Mouse (Mus musculus) cortical plate, adult 2 months (tissue): Measurements from ENCODE around the gene Vwa8.

Experiments
- CTCF ChIP-seq: fragments of 200-500 bp; IDR thresholded peaks from 2 replicates; pipeline ENCODE4 v1.5.1; 2011; ENCODE audit warnings: mild to moderate bottlenecking, control low read depth, low read length; ENCODE audit not compliant: insufficient read depth; ENCODE audit errors: extremely low read depth
- POLR2A ChIP-seq: fragments of 200-500 bp; IDR thresholded peaks from 2 replicates; pipeline ENCODE4 v1.6.1; 2011; ENCODE audit warnings: mild to moderate bottlenecking, low read length, control low read depth; ENCODE audit not compliant: insufficient read depth; ENCODE audit errors: extremely low read depth

DNA sequence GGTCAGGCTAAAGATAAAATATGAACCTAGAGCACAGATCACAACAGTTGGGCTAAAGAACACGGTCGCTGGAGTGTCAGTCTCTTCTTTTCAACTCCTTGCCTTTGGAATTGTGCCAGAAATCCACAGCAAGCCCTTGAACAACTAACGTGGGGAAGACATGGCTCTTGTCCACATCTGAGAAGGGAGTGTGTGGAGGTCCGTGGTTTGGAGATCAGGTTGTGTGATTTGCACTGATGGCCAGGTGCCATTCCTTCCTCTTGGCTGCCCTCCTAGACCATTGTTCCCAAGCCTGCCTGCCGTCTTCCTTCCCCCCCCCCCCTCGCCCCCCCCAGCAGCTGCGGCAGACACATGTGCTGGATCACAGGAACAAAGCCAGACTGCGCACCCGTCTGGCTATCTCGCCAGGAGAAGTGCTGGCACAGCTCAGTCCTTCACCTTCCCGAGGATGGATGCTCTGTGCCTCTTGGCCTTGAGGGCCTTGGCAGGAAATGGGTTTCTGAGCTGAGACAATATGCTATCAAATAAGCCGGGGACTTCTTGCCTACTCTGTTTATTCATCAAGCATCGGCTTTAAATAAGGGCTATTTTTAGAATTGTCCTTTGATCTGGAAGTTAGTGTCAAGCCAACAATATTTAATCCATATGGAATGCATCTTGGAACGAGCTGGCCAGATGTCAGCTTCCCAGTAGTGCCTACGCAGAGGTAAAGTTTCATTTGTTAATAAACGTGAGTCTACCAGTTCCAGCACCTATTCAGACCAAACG, 308.8 kb downstream of the Vwa8 start:
- TF ChIP-seq POLR2A (no peak), CTCF (no peak)
